Mouse (Mus musculus) heart, postnatal 14 days (tissue): ENCODE data around the gene Snap23. TPM values are rescaled to one million over a fixed set of nuclear protein-coding genes. Genes with fewer than 3 reads are reported as not detected.
"Not testable (repeated sequence)": the region's sequence is repeated elsewhere in the genome, so short reads cannot be mapped to it uniquely, and the experiment has no call there.

Source experiments
- DNase-seq, 2 experiments: peaks; one replicate each; pipeline ENCODE4 v3.0.0; 2021 to 2022
- intact Hi-C: fragments of 180-260 bp; cut with DNase I; formaldehyde crosslinking; loops from one replicate; pipeline ENCODE4 v1.15.1; 2025
- long read RNA-seq, 2 experiments: library from polyadenylated mRNA; stranded (forward); transcript quantifications; one replicate each; pipeline ENCODE4 v2.0.0; 2021
- total RNA-seq, 2 experiments: library from RNA; stranded (reverse); gene quantifications; 2 replicates each; pipeline ENCODE4 v1.2.3; 2021

The Snap23 gene
- 10 to 100 TPM; 46.2 to 50.4 TPM for total RNA-seq
- long read RNA-seq, experiment 1, transcript Snap23-202 (8 exons, 2,723 nt) = minor isoform, 31 of 70 reads
- long read RNA-seq, experiment 1, transcript Snap23-203 (9 exons, 2,730 nt) = major isoform, 32 of 70 reads
- long read RNA-seq, experiment 1, partial matches to known transcripts = 1 of 70 reads
- long read RNA-seq, experiment 1, other reads (novel, unspliced or antisense) = 5 of 70 reads
- long read RNA-seq, experiment 2, transcript Snap23-202 (8 exons, 2,723 nt) = major isoform, 22 of 37 reads
- long read RNA-seq, experiment 2, transcript Snap23-203 (9 exons, 2,730 nt) = minor isoform, 12 of 37 reads
- long read RNA-seq, experiment 2, partial matches to known transcripts = 0 of 37 reads
- long read RNA-seq, experiment 2, other reads (novel, unspliced or antisense) = 3 of 37 reads

- DNase-seq = peak; percentile 96 to 98
- intact Hi-C loops = no loop called here
Observed at GRCm38 (mm10) chr2:120566886-120567797, at the start of gene Snap23. Gene Snap23 (plus strand): TSS chr2:120567671.

DNA sequence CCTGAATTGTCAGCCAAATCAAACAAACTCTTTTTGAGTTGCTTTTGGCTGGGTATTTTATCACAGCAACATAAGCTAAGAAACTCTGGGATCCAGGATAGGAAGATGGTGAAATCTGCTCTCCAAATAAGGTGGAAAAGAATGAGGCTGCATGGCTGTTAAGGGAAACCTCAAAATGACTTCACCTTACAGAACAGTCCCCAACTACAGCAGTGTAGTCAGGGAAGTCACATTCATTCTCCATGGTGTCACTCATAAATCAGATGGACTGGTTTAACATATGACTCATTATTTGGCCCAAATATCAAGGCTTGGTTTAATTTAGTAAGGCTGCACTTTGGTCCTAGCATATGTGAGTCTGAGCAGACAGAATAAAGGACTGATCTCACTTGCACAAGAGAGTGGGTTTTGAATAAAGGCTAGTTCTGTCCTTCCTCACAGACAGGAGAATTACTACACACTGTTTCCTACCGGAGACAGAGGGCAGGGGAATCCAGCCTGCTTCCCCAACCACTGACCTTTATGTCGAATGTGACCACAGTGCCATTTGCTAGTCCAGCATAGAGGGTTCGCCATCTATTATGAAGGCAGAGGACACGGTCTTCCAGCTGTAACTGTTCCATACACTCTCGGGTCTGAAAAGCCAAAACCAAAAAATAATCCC lies 48.8 kb upstream of the Snap23 start:
- DNase-seq = no peak
- intact Hi-C loops = no loop called here

DNA sequence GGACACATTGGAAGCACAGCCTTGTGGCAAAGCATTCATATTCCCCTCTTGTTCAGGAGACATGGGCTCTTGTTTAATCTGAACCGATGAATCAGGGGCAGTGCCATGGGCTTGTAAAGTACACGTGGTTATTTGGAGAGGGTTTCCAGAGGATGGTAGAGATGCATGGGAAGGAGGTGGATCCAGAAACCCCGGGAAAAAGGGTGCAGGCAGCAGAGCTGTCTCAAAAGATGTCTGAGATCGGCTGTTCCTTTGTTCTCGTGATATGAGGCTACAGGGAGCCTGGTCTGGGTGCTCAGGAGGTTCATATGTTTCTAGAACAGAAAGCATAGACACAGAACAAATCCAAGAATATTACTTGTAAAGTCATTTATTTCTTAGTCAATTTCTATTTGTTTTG lies 40.7 kb upstream of the Snap23 start:
- DNase-seq = no peak
- intact Hi-C loops = no loop called here

GRCm38 (mm10) chr2:120529531-120529930 lies 37.9 kb upstream of the Snap23 start:
- no peak for DNase-seq
- intact Hi-C loops = no loop called here

DNA sequence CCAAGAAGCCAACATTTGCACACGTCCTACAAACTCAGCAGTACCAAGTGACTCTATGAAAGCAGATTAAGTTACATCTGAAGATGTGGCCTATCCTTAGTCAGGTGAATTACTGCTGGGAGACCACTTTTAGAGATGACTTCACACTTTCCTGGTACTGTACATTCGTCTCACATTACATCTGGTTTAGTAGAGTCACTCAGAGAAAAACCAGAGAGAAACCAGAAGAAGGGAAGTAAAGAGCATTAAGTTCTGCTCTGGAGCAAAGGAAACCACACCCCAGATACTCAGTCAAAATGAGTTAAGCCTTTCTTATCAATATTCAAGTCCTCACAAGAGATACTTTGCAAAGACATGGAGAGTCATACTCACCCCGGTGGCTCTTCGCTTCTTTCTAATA lies 36.2 kb upstream of the Snap23 start:
- no peak for DNase-seq
- intact Hi-C loops = loop anchor here (5.0 kb wide), 1 partner anchor 76 kb away; the partner anchor contains the start of genes Haus2 and Lrrc57

DNA sequence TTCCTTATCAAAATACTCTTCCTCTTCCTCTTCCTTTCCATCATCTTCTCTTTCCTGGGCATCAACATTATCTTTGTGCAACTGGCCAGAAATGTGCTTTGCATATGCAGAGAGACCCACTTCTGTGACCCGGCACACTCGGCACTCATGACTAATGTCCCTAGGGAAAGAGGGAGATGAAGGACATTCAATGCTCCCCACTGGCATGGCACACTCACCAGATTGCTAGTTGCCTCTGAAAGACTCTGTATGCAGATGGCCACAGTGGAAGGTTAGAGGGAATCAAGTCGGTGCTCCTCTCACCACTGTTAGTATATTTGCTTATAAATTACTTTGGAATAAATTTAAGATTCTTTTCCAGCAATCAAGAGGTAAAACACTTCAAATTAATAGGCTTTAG lies 28.1 kb upstream of the Snap23 start:
- intact Hi-C loops = loop anchor here (2.0 kb wide), 1 partner anchor 23 kb away; the partner anchor contains the start of gene Zfp106
- peak; percentile 22 to 23 for DNase-seq

GRCm38 (mm10) chr2:120539778-120540208 lies 27.7 kb upstream of the Snap23 start:
- intact Hi-C loops = loop anchor here (2.0 kb wide), 1 partner anchor 23 kb away; the partner anchor contains the start of gene Zfp106
- peak; percentile 78 to 90 for DNase-seq

DNA sequence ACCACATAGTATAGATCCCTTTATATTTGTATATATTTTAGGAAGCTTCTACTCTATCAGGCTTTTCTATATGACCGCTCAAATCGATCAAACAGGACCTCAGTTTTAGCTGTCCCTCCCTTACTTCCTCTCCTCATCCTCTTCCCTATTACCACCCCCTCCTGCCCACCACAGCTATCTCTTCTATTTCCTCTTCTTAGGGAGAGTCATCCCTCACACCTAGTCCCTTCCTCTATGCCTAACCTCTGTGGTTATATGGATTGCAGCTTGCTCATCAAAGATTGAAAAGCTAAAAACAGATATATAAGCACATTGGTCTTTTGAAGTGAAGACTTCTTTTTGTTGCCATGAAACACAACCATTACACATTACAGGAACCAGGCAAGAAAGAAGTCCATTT lies 22.7 kb upstream of the Snap23 start:
- DNase-seq = no peak
- intact Hi-C loops = loop anchor here (2.0 kb wide), 1 partner anchor 16 kb away; no protein-coding TSS in a partner anchor

DNA sequence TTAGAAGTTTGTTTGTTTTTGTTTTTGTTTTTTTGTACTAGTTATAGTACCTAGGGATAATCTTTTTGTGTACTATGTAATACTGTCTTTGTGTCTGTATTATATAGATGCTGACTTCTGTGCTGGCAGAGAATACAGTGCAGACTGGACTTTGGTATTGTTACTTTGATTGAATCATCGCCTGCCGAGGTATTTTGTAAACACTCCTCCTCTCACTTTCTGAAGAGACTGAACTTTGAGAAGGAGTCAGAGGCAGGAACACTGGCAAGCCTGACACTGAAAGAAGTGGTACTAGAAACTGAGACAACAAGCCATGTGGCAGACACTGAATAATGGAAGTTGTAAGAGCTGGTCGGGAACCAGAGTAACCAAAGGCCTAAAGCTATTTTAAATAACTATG lies 10.6 kb upstream of the Snap23 start:
- intact Hi-C loops = no loop called here
- no peak for DNase-seq

DNA sequence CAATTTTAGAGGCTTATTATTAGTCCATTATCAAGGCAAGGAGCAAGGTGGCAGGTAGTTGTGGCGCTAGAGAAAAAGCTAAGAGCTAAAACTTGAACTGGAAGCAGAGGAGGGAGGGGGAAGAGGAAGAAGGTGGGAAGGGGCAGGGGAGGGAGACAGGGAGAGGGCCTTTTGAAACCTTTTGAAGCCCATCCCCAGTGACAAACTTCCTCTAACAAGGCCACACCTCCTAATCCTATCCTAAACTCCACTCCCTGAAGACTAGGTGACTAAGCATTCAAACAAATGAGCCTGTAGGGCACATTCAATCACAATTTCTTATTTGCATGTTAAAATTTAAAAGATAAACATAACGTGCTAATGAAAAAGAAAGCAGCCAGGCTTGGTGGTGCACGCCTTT lies 8.7 kb upstream of the Snap23 start:
- no peak for DNase-seq
- intact Hi-C loops = no loop called here

- no peak for DNase-seq
- intact Hi-C loops = loop anchor here (2.0 kb wide), 1 partner anchor 17 kb away; no protein-coding TSS in a partner anchor
Observed at GRCm38 (mm10) chr2:120561524-120561923, 5.9 kb upstream of the Snap23 start.

DNA sequence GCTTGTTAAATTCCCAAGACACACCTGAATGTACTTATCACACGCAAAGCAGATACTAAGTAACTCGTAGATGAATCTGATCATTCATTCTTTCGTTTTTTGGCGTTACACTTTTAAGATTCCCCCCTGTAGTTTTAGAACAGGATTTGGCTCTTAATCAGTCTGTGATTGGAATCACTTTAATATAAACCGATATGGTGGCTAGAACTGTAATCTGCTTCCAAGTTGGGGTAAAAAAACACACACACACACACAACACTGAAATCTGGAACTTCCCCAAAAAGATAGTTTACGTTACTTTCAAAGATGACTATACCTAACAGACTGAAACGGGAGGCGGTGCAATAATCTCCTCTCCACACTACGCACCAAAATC lies 4.6 kb upstream of the Snap23 start:
- intact Hi-C loops = loop anchor here (2.0 kb wide), 1 partner anchor 24 kb away; no protein-coding TSS in a partner anchor
- no peak for DNase-seq

GRCm38 (mm10) chr2:120563235-120563990 lies 4.1 kb upstream of the Snap23 start, which contains the start of gene Zfp106:
Gene Zfp106 (minus strand): TSS chr2:120563843.
- intact Hi-C loops = loop anchor here (2.0 kb wide), 1 partner anchor 25 kb away; no protein-coding TSS in a partner anchor

DNA sequence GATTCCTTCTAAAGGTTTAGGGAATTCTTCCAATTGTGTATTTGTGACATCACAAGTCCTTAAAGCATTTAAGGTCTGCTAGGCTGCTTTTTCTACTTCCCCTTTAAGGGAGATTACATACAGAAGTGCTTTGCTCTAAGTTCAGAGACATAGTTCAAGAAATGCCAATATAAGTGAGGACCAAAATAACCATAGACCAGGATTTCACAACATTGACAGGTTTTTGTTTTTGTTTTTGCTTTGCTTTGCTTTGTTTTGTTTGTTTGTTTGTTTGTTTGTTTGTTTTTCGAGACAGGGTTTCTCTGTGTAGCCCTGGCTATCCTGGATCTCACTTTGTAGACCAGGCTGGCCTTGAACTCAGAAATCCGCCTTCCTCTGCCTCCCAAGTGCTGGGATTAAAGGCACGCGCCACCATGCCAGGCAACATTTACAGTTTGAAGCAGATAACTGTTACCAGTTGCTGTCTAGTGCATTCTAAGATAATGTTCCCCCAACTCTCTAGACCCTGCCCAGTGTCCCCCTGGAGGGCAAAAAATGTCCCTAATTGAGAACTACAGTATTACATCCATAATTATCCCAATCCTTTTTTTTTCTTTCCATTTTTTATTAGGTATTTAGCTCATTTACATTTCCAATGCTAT lies 2.8 kb upstream of the Snap23 start:
- DNase-seq = not testable (repeated sequence)
- intact Hi-C loops = loop anchor here (2.0 kb wide), 1 partner anchor 44 kb away; the partner anchor contains the start of genes Haus2 and Lrrc57

More at GRCm38 (mm10) chr2:120563235-120563990, 4.1 kb upstream of the Snap23 start, which contains the start of gene Zfp106:
- peak; percentile 86 to 90 for DNase-seq

GRCm38 (mm10) chr2:120565363-120565762 lies 2.1 kb upstream of the Snap23 start:
- DNase-seq = no peak
- intact Hi-C loops = loop anchor here (2.0 kb wide), 1 partner anchor 43 kb away; the partner anchor contains the start of genes Haus2 and Lrrc57

DNA sequence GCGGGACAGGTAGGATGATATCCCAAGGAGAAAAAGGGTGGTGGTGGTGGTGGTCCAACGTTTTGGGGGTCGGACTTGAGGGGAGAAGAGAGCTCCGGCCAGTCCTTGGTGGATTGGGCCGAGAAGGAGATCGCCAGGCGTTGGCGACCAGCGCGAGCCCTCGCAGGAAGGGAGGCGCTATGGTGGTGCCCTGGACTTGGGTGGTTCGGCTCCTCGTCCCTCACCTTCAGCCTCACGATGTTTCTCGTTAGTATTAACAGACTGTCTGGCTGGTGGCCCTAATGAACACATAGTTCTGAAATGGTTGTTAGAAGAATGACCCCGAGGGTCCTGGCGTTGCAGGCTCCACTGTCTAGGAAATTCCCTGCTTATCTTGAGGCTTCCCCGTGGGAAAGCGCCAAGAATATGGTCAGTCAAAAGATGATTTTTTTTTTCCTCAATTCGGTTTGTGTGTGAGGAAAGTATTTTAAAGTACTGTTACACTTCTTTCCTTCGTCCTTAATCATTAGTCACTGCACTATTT lies 388 bp downstream of the Snap23 start:
- intact Hi-C loops = no loop called here
- no peak for DNase-seq

GRCm38 (mm10) chr2:120571081-120571480 lies 3.6 kb downstream of the Snap23 start:
- intact Hi-C loops = no loop called here
- DNase-seq = no peak

DNA sequence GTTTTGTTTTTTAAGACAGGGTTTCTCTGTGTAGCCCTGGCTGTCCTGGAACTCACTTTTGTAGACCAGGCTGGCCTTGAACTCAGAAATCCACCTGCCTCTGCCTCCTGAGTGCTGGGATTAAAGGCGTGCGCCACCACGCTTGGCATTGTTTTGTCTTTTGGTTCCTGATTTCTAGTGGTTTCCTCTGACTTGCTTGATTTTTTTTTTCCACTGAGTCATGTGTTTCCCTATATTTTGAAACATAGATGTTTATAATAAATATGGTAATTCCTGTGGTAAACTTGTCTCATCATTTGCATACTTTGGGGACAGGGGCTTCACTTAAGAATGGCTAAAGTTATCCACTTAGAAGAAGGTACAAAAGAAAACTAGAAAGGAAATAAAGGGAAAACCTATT lies 4.7 kb downstream of the Snap23 start:
- DNase-seq, intact Hi-C loops: not testable (repeated sequence)
